Mouse (Mus musculus) left cerebral cortex, adult 2 months (tissue): Measurements from ENCODE around the gene Dnm3. TPM values are rescaled to one million over a fixed set of nuclear protein-coding genes. Genes with fewer than 3 reads are reported as not detected.

ENCODE experiments used
- DNase-seq, 2 experiments: peaks; one replicate each; pipeline ENCODE4 v3.0.0; 2021 to 2022; ENCODE audit warnings: low spot score in 2 of 2, mixed read lengths in 1 of 2; ENCODE audit errors: extremely low spot score in 1 of 2
- H3K27ac ChIP-seq: fragments of 200-600 bp; 2 replicates; pipeline ENCODE4 v1.8.1; 2022
- H3K4me3 ChIP-seq: fragments of 200-600 bp; 2 replicates; pipeline ENCODE4 v1.8.1; 2022
- CTCF ChIP-seq: fragments of 200-600 bp; IDR thresholded peaks from 2 replicates; pipeline ENCODE4 v1.8.1; 2022; ENCODE audit warnings: antibody characterized with exemption, mild to moderate bottlenecking, moderate library complexity
- intact Hi-C: fragments of 180-260 bp; cut with DNase I; formaldehyde crosslinking; loops from one replicate; pipeline ENCODE4 v1.15.1; 2025
- total RNA-seq, 2 experiments: library from RNA; stranded (reverse); gene quantifications; 2 replicates each; pipeline ENCODE4 v1.2.3; 2021

The Dnm3 gene
- total RNA-seq, 2 experiments from 2014 or later = 102 to 103 TPM

GRCm38 (mm10) chr1:162463676-162464075, 14.2 kb downstream of the Dnm3 start:
- intact Hi-C loops = loop anchor here (5.0 kb wide), 1 partner anchor 86 kb away; no protein-coding TSS in a partner anchor
- TF ChIP-seq CTCF = no peak
- no peak overlapping the region for H3K4me3 ChIP-seq
- DNase-seq = no peak
- H3K27ac ChIP-seq = no peak overlapping the region

- Histone ChIP-seq H3K27ac (no peak overlapping the region), H3K4me3 (no peak overlapping the region)
- no peak for TF ChIP-seq CTCF
- intact Hi-C loops = no loop called here
- no peak for DNase-seq
Measured at GRCm38 (mm10) chr1:162458711-162459110, 19.1 kb downstream of the Dnm3 start.

GRCm38 (mm10) chr1:162456861-162457260, 21.0 kb downstream of the Dnm3 start:
- intact Hi-C loops = no loop called here
- no peak for DNase-seq
- TF ChIP-seq CTCF = no peak
- H3K27ac ChIP-seq = 0 out of 2 replicates have a peak overlapping the region, but pooled peaks have one; percentile 13
- H3K4me3 ChIP-seq = no peak overlapping the region

GRCm38 (mm10) chr1:162456406-162456805, 21.4 kb downstream of the Dnm3 start:
- peak; percentile 18 to 37 for DNase-seq
- TF ChIP-seq CTCF = no peak
- intact Hi-C loops = no loop called here
- H3K27ac ChIP-seq = 0 out of 2 replicates have a peak overlapping the region, but pooled peaks have one; percentile 13
- no peak overlapping the region for H3K4me3 ChIP-seq

GRCm38 (mm10) chr1:162453578-162453977, 24.3 kb downstream of the Dnm3 start:
- H3K4me3 ChIP-seq = no peak overlapping the region
- no peak overlapping the region for H3K27ac ChIP-seq
- no peak for TF ChIP-seq CTCF
- intact Hi-C loops = no loop called here
- no peak for DNase-seq

- Histone ChIP-seq H3K27ac (no peak overlapping the region), H3K4me3 (no peak overlapping the region)
- no peak for DNase-seq
- no peak for TF ChIP-seq CTCF
- intact Hi-C loops = no loop called here
Measured at GRCm38 (mm10) chr1:162453030-162453429, 24.8 kb downstream of the Dnm3 start.

- no peak overlapping the region for H3K27ac ChIP-seq
- intact Hi-C loops = no loop called here
- TF ChIP-seq CTCF = no peak
Measured at GRCm38 (mm10) chr1:162449161-162449909, 28.5 kb downstream of the Dnm3 start.

GRCm38 (mm10) chr1:162444805-162445204, 33.0 kb downstream of the Dnm3 start:
- no peak for DNase-seq
- Histone ChIP-seq H3K27ac (no peak overlapping the region), H3K4me3 (no peak overlapping the region)
- intact Hi-C loops = no loop called here
- TF ChIP-seq CTCF = no peak

More at GRCm38 (mm10) chr1:162449161-162449909, 28.5 kb downstream of the Dnm3 start:
- no peak for DNase-seq
- H3K4me3 ChIP-seq = no peak overlapping the region

- intact Hi-C loops = no loop called here
- Histone ChIP-seq H3K4me3 (no peak overlapping the region), H3K27ac (no peak overlapping the region)
- TF ChIP-seq CTCF = no peak
- DNase-seq = no peak
Measured at GRCm38 (mm10) chr1:162439576-162439975, 38.3 kb downstream of the Dnm3 start.

- TF ChIP-seq CTCF = no peak
- H3K4me3 ChIP-seq = no peak overlapping the region
- intact Hi-C loops = no loop called here
- no peak overlapping the region for H3K27ac ChIP-seq
- DNase-seq = no peak
Measured at GRCm38 (mm10) chr1:162436672-162437071, 41.2 kb downstream of the Dnm3 start.

- intact Hi-C loops = no loop called here
- H3K27ac ChIP-seq = no peak overlapping the region
- no peak for TF ChIP-seq CTCF
- H3K4me3 ChIP-seq = no peak overlapping the region
- no peak for DNase-seq
Measured at GRCm38 (mm10) chr1:162428904-162429303, 48.9 kb downstream of the Dnm3 start.

- intact Hi-C loops = no loop called here
Measured at GRCm38 (mm10) chr1:162425930-162426478, 51.8 kb downstream of the Dnm3 start.

More at GRCm38 (mm10) chr1:162425930-162426478, 51.8 kb downstream of the Dnm3 start:
- DNase-seq = no peak
- no peak overlapping the region for H3K27ac ChIP-seq
- no peak for TF ChIP-seq CTCF
- no peak overlapping the region for H3K4me3 ChIP-seq
